In the genomic region with DNA sequence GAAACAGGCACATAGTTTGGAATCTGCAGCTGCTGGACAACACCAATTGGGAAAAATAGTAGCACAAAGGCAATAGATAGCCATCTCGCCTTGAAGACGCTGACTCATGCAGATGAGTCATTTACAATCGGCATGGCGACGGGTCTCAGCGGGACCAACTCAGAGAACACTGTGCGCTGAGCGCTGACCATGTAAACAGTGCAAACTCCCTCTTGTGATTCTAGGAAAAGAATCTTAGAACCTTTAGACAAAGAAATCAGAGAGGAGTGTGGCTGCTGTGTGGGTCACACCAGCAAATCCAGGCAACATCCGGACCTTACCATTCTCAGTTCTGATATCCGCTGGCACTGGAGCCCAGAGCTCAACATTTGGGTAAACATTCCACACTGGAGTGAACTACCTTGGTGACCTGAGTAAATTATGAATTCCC, we compare ENCODE assay signal across 8 mouse cellular contexts. TPM values are rescaled to one million over a fixed set of nuclear protein-coding genes. Genes with fewer than 3 reads are reported as not detected.
DNase-seq lines count a peak whose midpoint lies in the region; ATAC-seq and TF ChIP-seq lines count a peak whose summit lies in the region.

No protein-coding gene starts in this region.

- H3K27ac ChIP-seq in kidney, postnatal 0 days: peak overlapping the region; percentile 76

- peak overlapping the region; percentile 30 for H3K4me2 ChIP-seq in kidney, postnatal 0 days (ENCODE audit: low read length)

- peak overlapping the region; percentile 34 for H3K4me3 ChIP-seq in erythroblast, embryonic 14.5 days (replicated peaks)
- H3K4me3 ChIP-seq in kidney, postnatal 0 days (replicated peaks; ENCODE audit: low read depth, low read length): no peak overlapping the region

- H3K4me1 ChIP-seq in erythroblast, embryonic 14.5 days (ENCODE audit: control insufficient read depth): peaks cover 9% of the 10 kb centered on the region
- H3K4me1 ChIP-seq in kidney, postnatal 0 days (replicated peaks; ENCODE audit: insufficient read depth, low read length): peaks cover 5% of the 10 kb centered on the region; the same call in 1 of the 2 replicates

- no peaks in the 10 kb centered on the region for H3K36me3 ChIP-seq in erythroblast, embryonic 14.5 days (ENCODE audit: control insufficient read depth)
- no peaks in the 10 kb centered on the region for H3K36me3 ChIP-seq in kidney, postnatal 0 days (ENCODE audit: insufficient read depth, low read length)

- peak; percentile 87 for DNase-seq in R1 (ENCODE audit: low read depth, low spot score)
- peak; percentile 68 for DNase-seq in gastrocnemius, postnatal 25 days
- peak; percentile 57 for DNase-seq in kidney, postnatal 0 days (ENCODE audit: low spot score)
- DNase-seq in thymus, postnatal 0 days (ENCODE audit: low spot score): no peak
- no peak for DNase-seq in right cerebral cortex, postnatal 4 days

- 51% methylated on average over 10 of the region's 10 CpGs for WGBS in kidney, postnatal 0 days

- no peak for ATAC-seq in erythroblast, adult 5-6 weeks (replicated peaks; ENCODE audit: low FRiP score, poor library complexity, severe bottlenecking)
- ATAC-seq in kidney, postnatal 0 days (replicated peaks; ENCODE audit: low FRiP score, low read depth): peak; percentile 77
- ATAC-seq in megakaryocyte progenitor cell, adult 5-6 weeks (replicated peaks; ENCODE audit: poor library complexity): peak; percentile 72

- H3K27me3 ChIP-seq in erythroblast, embryonic 14.5 days (ENCODE audit: control insufficient read depth): no peaks in the 10 kb centered on the region
- H3K27me3 ChIP-seq in kidney, postnatal 0 days (ENCODE audit: insufficient read depth, low read length): no peaks in the 10 kb centered on the region

- H3K9ac ChIP-seq in kidney, postnatal 0 days (ENCODE audit: low read depth, low read length): no peak overlapping the region

- TF ChIP-seq CTCF in kidney, postnatal 0 days (IDR thresholded peaks at IDR 0.05; ENCODE audit: low read depth): no peak

- H3K9me3 ChIP-seq in erythroblast, embryonic 14.5 days (ENCODE audit: control insufficient read depth, low read length): no peaks in the 10 kb centered on the region
- H3K9me3 ChIP-seq in kidney, postnatal 0 days (replicated peaks; ENCODE audit: low read length): no peaks in the 10 kb centered on the region

RNA-seq across cellular contexts. Expression of a gene that starts 16.1 kb away (rescaled TPM):
- 3.4 and 3.5 TPM in 2 replicates for polyA plus RNA-seq in erythroblast, embryonic 14.5 days (2012)
- 20.8 and 21.9 TPM in 2 replicates for total RNA-seq in erythroblast, adult 5-6 weeks (2015; ENCODE audit: low replicate concordance)
- total RNA-seq in erythroblast, adult 5-6 weeks (2017; ENCODE audit: low replicate concordance): 19.7 and 37.8 TPM in 2 replicates
- 10 to 100 TPM; 22.0 to 23.9 TPM for total RNA-seq in gastrocnemius, postnatal 25 days (2021)
- 50.3 and 62.0 TPM in 2 replicates for polyA plus RNA-seq in kidney, postnatal 0 days (2015; fragmentation: Nextera tagmentation; extraction: Ambion mirVana)
- 30.6 and 65.4 TPM in 2 replicates for total RNA-seq in megakaryocyte progenitor cell, adult 5-6 weeks (2015)
- 39.1 and 62.3 TPM in 2 replicates for total RNA-seq in megakaryocyte progenitor cell, adult 5-6 weeks (2017)
- 61.2 and 74.9 TPM in 2 replicates for polyA plus RNA-seq in thymus, postnatal 0 days (2015; fragmentation: Nextera tagmentation; extraction: Ambion mirVana)

Comparison
In these comparisons a context has a peak if more than half of its experiments do, and no peak if none do; other contexts are left out.
1. DNase-seq: peak in R1 (single experiment), gastrocnemius, postnatal 25 days (single experiment) and kidney, postnatal 0 days (single experiment); none in thymus, postnatal 0 days (single experiment) and right cerebral cortex, postnatal 4 days (single experiment).